Mouse (Mus musculus) spleen, adult 2 months (tissue): Measurements from ENCODE around the gene Tuba3a.

Experiments
- CTCF ChIP-seq: fragments of 200-500 bp; IDR thresholded peaks from 2 replicates; pipeline ENCODE4 v1.5.1; 2011; ENCODE audit warnings: mild to moderate bottlenecking, inconsistent platforms; ENCODE audit not compliant: insufficient read depth, insufficient read length, insufficient replicate concordance; ENCODE audit errors: extremely low read depth
- POLR2A ChIP-seq: fragments of 200-500 bp; IDR thresholded peaks from 2 replicates; pipeline ENCODE4 v1.6.1; 2011; ENCODE audit warnings: low read depth, low read length, inconsistent platforms

DNA sequence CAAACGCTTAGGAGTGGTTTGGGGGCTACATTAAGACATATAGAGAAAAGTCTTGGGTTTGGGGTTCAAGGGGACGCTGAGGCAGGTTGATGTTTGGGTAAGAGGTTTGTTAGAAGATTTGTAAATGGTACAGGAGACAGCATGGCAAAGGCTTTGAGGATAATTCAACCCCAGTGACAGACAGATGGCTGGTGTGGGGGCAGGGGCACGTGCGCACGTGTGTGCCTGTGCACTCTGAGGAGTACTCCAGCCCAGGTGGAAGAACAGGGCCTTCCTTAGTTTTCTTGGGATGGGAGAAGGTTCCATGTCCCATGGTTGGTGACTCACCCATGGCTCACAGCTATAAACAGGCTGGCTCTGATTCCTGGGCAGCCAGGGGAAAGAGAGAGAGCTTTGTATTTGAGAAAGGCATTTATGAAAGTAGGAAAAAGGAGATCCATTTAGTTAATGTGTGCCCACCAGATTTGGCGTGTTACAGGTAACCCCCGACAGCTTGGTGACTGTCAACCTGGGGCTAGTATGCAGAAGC is 30.3 kb downstream of the Tuba3a start:
- TF ChIP-seq CTCF, result no peak
- no peak for TF ChIP-seq POLR2A
